Mouse (Mus musculus) ES-Bruce4 (cell line): Measurements from ENCODE around the gene Usp28. TPM values are rescaled to one million over a fixed set of nuclear protein-coding genes. Genes with fewer than 3 reads are reported as not detected.

ENCODE experiments used
- H3K27ac ChIP-seq: 2 replicates; pipeline ENCODE4 v1.5.1; 2012; ENCODE audit warnings: low read length, inconsistent platforms; ENCODE audit not compliant: insufficient read depth
- H3K27me3 ChIP-seq: 2 replicates; pipeline ENCODE4 v1.6.1; 2012; ENCODE audit warnings: mild to moderate bottlenecking, low read length, inconsistent platforms; ENCODE audit not compliant: control insufficient read depth, poor library complexity, insufficient read depth, severe bottlenecking
- H3K36me3 ChIP-seq: 2 replicates; pipeline ENCODE4 v1.6.1; 2012; ENCODE audit warnings: inconsistent platforms, mild to moderate bottlenecking, low read length, moderate library complexity; ENCODE audit not compliant: control insufficient read depth, poor library complexity, insufficient read depth, severe bottlenecking
- H3K4me1 ChIP-seq: one replicate; pipeline ENCODE4 v1.8.1; 2011; ENCODE audit warnings: low read length; ENCODE audit not compliant: control insufficient read depth, insufficient read depth
- H3K4me3 ChIP-seq: 2 replicates; pipeline ENCODE4 v1.5.1; 2011; ENCODE audit warnings: low read depth, mild to moderate bottlenecking, low read length
- H3K9ac ChIP-seq: 2 replicates; pipeline ENCODE4 v1.6.1; 2012; ENCODE audit warnings: low read depth, mild to moderate bottlenecking, inconsistent platforms; ENCODE audit not compliant: poor library complexity, severe bottlenecking
- H3K9me3 ChIP-seq: replicated peaks from 2 replicates; pipeline ENCODE4 v1.6.1; 2012; ENCODE audit warnings: mild to moderate bottlenecking, low read length, inconsistent platforms; ENCODE audit not compliant: control insufficient read depth, poor library complexity, insufficient read depth, severe bottlenecking
- CTCF ChIP-seq: IDR thresholded peaks from one replicate; pipeline ENCODE4 v1.8.1; 2011; ENCODE audit warnings: low read depth, low read length
- EP300 ChIP-seq: IDR thresholded peaks from 2 replicates; pipeline ENCODE4 v1.6.1; 2011; ENCODE audit warnings: low read depth, low read length; ENCODE audit not compliant: insufficient read depth
- POLR2A ChIP-seq: IDR thresholded peaks from one replicate; pipeline ENCODE4 v1.8.1; 2011; ENCODE audit warnings: low read length; ENCODE audit not compliant: insufficient read depth
- polyA plus RNA-seq: library from polyadenylated mRNA; stranded (reverse); fragments of >200 nt; gene quantifications from 2 replicates; pipeline ENCODE4 v1.2.4, GENCODE M21; 2011; ENCODE audit warnings: low read depth; ENCODE audit not compliant: missing spikeins, insufficient read depth, insufficient read length

The Usp28 gene
- polyA plus RNA-seq, 1 experiment: 134 TPM

GRCm38 (mm10) chr9:48984320-48984844, 793 bp upstream of the Usp28 start:
- H3K9ac ChIP-seq: peak overlapping the region; percentile 71
- H3K27me3 ChIP-seq: no peaks in the 10 kb centered on the region
- peak overlapping the region; percentile 27 for H3K27ac ChIP-seq
- TF ChIP-seq EP300 (no peak), POLR2A (no peak), CTCF (no peak)
- H3K9me3 ChIP-seq: no peaks in the 10 kb centered on the region; the same call in 1 of the 2 replicates
- peak overlapping the region; percentile 83 for H3K4me3 ChIP-seq
- H3K36me3 ChIP-seq: no peaks in the 10 kb centered on the region
- H3K4me1 ChIP-seq: no peaks in the 10 kb centered on the region

DNA sequence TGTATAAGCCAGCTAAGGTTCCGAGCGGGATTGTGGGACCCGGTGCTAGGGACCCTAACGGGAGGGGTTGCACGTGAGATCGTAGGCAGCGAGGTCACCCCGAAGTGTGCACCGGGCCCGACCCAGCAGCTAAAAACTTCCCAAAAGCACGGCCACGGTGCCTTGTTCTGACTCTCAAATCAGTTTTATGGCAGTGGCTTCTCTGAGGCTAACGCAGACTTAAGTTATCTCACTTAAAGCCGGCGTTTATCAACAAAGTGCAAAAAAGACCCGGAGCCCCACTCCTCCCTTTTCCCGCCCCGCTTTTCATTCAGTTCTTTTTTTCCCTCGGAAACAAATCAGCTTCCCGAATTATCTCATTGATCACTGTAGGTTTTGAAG, 523 bp downstream of the Usp28 start:
- TF ChIP-seq CTCF (no peak), POLR2A (no peak), EP300 (no peak)
- H3K27me3 ChIP-seq: no peaks in the 10 kb centered on the region
- H3K36me3 ChIP-seq: no peaks in the 10 kb centered on the region
- peak overlapping the region; percentile 2; the same call in 1 of the 2 replicates for H3K27ac ChIP-seq
- H3K9ac ChIP-seq: peak overlapping the region; percentile 87
- no peaks in the 10 kb centered on the region for H3K4me1 ChIP-seq
- no peaks in the 10 kb centered on the region; the same call in 1 of the 2 replicates for H3K9me3 ChIP-seq
- peak overlapping the region; percentile 88 for H3K4me3 ChIP-seq

DNA sequence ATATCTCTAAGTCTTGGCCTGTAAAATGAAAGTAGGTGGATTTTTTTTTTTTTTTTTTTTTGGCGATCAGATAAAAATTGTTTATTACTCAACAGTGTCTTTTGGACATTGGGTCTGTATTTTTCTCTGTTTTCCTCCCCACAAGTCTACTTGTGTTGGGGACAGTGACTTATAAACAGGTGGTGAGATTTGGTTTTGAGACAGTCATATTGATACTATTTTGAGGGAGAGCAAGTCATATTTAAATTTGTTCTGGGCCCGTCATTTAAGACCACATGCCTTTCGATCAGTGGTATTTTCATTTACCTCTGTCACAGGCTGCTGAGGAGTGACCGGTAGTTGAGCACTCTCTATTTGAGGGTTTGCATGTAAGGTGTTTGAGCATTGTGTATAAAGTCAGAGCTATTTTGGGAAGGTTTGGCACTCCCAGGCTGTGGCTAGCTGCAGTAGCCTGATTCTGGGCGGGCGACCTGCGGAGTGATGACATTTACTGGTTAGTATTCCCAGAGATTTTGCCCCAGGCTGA, 1.5 kb downstream of the Usp28 start:
- no peaks in the 10 kb centered on the region for H3K4me1 ChIP-seq
- H3K36me3 ChIP-seq: no peaks in the 10 kb centered on the region
- H3K9ac ChIP-seq: peak overlapping the region; percentile 87
- peak overlapping the region; percentile 76 for H3K4me3 ChIP-seq
- TF ChIP-seq POLR2A: no peak
- H3K27ac ChIP-seq: peak overlapping the region; percentile 89
- no peaks in the 10 kb centered on the region for H3K27me3 ChIP-seq
- no peaks in the 10 kb centered on the region; the same call in 1 of the 2 replicates for H3K9me3 ChIP-seq

DNA sequence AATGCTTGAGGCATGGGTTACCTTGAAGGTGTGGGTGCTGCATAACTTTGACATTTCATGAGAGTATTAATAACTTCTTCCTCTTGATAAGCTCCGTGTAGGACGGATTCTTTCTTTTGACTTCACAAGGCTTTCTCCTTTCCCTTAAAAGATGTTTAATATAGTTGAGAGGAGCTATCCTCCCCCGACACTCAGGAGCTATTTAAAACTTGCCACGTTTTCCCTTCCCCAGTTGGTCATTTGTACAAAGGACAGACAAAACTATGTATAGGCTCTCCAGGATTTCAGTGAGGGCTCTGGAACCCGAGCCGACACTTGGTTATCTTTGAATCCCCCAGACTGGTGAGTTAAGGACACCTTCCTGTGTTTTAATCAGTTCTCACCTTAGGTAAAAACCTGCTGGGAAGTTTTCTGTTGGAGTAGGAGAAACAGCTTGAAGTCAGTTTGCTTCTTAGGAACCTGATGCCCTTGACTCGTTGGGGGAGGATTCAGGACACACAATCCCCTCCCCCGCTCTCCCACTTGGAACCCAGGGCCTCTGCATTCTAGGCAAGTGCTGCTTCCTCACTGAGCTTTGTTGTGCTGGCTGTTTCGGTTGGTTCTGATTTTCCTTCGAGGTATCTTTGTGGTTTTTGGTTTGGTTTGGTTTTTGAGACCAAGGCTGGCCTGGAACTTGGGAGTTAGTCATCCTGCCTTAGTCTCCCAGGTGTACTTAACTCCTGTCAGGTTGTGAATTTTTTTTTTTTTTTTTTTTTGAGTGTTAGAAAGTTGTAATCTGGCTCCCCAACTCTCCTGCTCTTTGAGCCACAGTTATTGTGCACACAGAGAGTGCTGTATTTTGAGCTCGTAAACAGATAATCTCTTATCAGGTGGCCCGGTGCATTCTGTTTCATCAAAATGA, 2.3 kb downstream of the Usp28 start:
- H3K27me3 ChIP-seq: no peaks in the 10 kb centered on the region
- peak overlapping the region; percentile 89 for H3K27ac ChIP-seq
- peak overlapping the region; percentile 76 for H3K4me3 ChIP-seq
- H3K9me3 ChIP-seq: no peaks in the 10 kb centered on the region; the same call in 1 of the 2 replicates
- H3K9ac ChIP-seq: peak overlapping the region; percentile 53
- no peaks in the 10 kb centered on the region for H3K36me3 ChIP-seq
- H3K4me1 ChIP-seq: no peaks in the 10 kb centered on the region
- no peak for TF ChIP-seq CTCF
- peak; percentile 86; the same call in 1 of the 2 replicates for TF ChIP-seq EP300
- no peak for TF ChIP-seq POLR2A

DNA sequence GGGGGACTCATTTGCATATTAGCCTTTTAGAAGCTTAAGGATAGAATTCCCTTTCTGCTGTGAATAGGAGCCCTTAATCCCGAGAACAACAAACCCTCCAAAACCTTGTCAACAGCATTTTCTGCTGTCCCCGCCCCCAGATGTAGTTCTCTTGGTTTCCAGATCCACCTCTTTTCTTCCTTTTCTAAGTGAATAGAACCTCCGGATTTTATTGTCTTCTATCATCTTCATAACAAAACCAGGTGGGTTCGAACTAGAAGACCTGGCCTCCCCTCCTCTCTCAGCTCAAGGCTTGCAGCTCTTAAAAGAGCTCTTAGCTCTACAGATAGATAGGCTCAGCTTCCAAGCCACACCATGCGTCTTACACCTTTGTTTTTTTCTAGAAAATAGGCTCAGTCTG, 6.5 kb downstream of the Usp28 start:
- H3K27ac ChIP-seq: peak overlapping the region; percentile 99
- H3K9me3 ChIP-seq: no peaks in the 10 kb centered on the region
- peaks cover 8% of the 10 kb centered on the region for H3K36me3 ChIP-seq
- H3K4me3 ChIP-seq: peak overlapping the region; percentile 22; the same call in 1 of the 2 replicates
- H3K9ac ChIP-seq: peak overlapping the region; percentile 26; the same call in 1 of the 2 replicates
- TF ChIP-seq CTCF (no peak), POLR2A (no peak), EP300 (no peak)
- peaks cover 1% of the 10 kb centered on the region for H3K4me1 ChIP-seq
- no peaks in the 10 kb centered on the region for H3K27me3 ChIP-seq

GRCm38 (mm10) chr9:48994779-48995178, 9.6 kb downstream of the Usp28 start:
- peaks cover 26% of the 10 kb centered on the region for H3K36me3 ChIP-seq
- H3K9ac ChIP-seq: no peak overlapping the region

More at GRCm38 (mm10) chr9:48994779-48995178, 9.6 kb downstream of the Usp28 start:
- Histone ChIP-seq H3K27ac (no peak overlapping the region), H3K9me3 (no peaks in the 10 kb centered on the region), H3K4me3 (no peak overlapping the region), H3K27me3 (no peaks in the 10 kb centered on the region), H3K4me1 (peaks cover 7% of the 10 kb centered on the region)
- no peak for TF ChIP-seq POLR2A
